Mouse (Mus musculus) liver, adult (tissue): ENCODE data around the gene Hyal2.

Experiments
- GATA4 ChIP-seq: IDR thresholded peaks from 2 replicates; pipeline ENCODE4 v1.6.1; 2014; ENCODE audit warnings: mild to moderate bottlenecking, low read length; ENCODE audit not compliant: insufficient replicate concordance

Gene Hyal2

DNA sequence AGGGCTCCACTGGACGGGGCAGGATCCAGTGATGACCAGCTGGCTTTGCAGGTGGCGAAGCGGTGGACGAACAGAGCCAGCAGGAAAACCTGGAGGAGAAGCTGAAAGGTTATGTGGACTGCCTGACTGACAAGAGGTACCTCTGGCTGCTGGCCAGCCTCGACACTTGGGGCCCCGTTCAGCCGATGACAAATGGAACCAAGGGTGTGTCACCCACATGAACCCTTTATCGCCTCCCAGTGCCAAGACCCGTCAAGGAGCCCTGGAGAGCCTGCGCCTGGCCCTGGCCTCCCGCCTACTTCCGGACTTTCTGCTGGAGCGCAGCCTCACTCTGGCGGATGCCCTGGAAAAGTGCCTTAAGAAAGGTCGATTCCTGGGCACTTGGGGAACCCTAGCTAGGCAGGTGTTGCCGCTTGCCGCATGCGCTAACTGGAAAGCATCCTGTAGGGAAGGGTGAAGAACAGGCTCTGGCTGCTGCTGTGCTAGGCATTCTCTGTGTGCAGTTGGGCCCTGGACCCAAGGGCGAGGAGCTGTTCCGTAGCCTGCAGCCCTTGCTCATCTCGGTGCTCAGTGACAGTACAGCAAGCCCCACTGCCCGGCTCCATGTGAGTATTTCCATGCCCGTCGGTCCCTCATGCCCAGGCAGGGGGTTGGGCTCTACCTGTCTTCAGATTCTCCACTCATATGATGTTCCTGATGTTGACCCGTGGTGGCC, 22.5 kb downstream of the Hyal2 start:
- no peak for TF ChIP-seq GATA4

DNA sequence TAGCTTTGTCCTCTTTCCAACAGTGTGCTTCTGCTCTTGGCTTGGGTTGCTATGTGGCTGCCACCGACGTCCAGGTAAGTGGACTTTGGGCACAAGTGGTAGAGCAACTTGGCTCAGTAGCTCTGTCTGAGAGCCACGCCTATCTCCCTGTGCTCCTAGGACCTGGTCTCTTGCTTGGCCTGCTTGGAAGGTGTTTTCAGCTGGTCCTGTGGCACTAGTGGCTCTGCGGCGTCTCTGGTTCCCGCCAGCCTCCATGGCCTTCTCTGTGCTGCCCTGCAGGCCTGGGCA, 23.0 kb downstream of the Hyal2 start:
- TF ChIP-seq GATA4, result no peak

- TF ChIP-seq GATA4, result no peak
Observed at GRCm38 (mm10) chr9:107593101-107593976, 25.6 kb downstream of the Hyal2 start.

DNA sequence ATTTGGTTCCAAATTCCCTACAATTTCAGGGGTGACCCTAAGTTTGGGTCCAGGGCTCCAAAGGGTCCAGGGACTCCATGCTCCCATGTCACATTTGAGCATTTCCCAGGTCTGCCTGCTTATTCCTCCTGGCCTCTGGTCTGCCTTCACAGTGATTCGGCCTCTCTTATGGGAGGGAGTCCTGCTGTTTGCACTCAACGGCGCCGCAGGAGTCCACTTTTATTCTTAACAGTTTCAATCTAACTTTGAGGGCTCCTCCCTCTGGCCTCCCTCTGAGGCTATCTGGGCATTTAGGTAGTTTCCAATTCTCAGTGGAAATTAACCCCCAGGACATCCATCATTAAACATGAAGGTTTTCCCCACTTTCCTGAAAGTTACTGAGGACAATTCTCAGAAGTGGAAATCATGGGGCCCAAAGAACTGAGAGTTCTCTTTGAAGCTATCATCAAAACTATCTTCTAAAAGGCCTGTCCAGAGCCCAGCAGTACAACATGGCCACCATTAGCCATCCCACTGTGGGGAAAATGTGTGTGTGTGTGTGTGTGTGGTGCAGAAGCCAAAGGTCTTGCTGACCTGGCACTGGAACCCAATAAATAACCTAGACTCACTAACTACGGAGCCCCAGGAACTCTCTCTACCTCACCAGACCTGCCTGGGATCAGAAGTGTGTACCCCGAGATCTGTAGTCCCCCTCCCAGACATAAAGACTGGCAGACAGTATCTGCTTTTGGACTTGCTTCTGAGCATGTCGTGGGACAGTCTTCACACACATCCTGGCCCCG, 26.7 kb downstream of the Hyal2 start:
- TF ChIP-seq GATA4, result no peak

- no peak for TF ChIP-seq GATA4
Observed at GRCm38 (mm10) chr9:107596619-107597569, 29.1 kb downstream of the Hyal2 start.

DNA sequence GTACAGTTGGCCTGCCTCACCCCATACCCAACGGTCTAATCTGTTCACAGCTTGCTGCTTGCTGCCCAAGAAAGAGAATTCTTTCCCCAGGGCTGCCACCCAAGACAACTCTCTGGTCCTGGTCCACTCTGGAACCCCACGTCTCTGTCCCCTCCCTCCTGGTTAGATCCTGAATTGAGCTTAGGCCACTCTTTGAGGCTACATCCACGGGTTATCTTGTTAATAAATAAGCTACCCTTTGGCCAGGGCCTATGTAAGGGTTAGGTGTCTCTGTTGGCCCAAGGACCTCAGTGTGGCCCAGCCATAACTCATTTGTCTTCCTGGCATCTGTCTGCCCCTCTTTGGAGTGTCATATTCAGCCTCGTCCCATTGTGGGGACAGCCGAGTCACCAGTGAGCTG, 30.6 kb downstream of the Hyal2 start:
- no peak for TF ChIP-seq GATA4

DNA sequence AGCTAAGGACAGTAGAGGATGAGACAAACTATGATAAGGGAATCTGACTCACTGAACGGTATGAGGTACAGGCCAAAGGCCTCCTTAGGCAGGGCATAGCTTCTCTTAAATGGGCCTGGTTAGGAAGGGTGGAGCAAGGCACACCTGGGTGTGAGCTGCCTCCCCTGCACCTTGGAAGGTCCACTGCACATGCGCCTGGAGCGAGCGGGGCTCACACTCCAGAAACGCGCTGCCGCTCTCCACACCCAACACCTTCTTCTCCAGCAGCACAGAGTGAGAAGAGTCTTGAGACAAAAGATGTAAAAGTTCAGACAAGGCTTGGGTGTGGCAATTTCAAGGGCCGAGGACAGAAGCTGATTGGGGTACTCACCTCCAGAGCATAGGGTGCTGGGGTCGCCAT, 31.7 kb downstream of the Hyal2 start:
- TF ChIP-seq GATA4, result no peak

- TF ChIP-seq GATA4, result no peak
Observed at GRCm38 (mm10) chr9:107599842-107600241, 32.1 kb downstream of the Hyal2 start.

DNA sequence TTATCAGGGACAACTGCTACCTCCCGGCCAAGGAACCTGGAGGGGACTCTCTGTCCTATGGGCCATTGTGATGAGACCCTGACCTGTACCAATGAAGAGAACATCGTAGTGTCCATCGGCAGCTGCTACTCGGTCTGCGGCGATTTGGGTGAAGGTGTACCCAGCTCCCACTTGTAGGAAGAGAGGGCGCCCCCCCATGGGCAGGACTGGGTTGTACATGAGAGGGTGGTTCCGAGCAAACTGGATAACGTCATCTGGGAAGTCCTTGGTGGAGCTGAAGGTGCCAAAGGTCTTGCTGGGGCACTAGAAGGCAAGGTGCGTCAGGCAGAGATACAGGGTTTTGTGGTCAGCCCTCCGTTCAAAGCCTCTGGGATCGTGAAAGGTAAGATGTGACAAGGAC, 33.0 kb downstream of the Hyal2 start:
- no peak for TF ChIP-seq GATA4

DNA sequence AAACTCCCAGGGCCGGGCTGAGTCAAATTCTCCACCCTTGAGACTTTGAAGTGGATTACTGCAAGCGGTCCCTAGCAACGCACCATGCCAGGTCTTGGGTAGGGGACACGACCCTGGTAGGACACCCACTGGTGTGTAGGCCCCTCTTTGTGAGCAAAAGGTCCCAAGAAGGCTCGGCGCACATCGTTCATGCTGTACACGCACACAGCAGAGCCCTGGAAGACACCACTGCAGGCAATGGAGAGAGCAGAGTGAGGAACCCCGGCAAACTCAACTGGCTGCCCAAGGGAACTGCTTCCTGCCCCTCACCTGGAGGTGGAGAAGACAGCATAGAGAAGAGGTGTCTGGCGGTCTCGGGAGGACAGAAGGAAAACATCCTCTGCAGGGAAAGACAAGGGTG, 33.5 kb downstream of the Hyal2 start:
- TF ChIP-seq GATA4, result no peak

- no peak; the same call in 1 of the 2 replicates for TF ChIP-seq GATA4
Observed at GRCm38 (mm10) chr9:107602068-107602648, 34.4 kb downstream of the Hyal2 start.

- TF ChIP-seq GATA4, result no peak
Observed at GRCm38 (mm10) chr9:107603251-107603650, 35.5 kb downstream of the Hyal2 start.

- no peak for TF ChIP-seq GATA4
Observed at GRCm38 (mm10) chr9:107605041-107605661, 37.4 kb downstream of the Hyal2 start.

DNA sequence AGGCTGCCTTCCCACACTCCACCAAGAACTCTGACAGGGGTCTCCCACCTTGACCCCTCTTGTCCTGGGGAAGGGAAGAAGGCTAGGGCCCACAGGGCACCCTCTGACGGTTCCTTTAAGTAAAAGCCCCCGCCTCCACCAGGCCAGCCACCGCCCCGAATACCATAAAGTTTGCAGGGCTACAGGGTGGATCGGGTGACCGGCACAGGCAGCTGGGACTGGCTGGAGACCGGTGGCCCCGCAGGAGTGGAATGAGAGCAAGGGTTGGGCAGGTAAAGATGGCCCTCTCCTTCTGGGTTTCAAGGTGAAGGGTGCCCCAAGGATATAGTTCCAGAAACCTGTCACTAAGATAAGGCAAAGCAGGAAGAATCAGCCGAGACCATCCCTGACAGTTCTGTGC, 38.8 kb downstream of the Hyal2 start:
- TF ChIP-seq GATA4, result no peak
